Mouse (Mus musculus) layer of hippocampus, adult 2 months (tissue): ENCODE measurements around the gene 2310011J03Rik. TPM values are rescaled to one million over a fixed set of nuclear protein-coding genes. Genes with fewer than 3 reads are reported as not detected.

Experiments used
- DNase-seq, 2 experiments: peaks; one replicate each; pipeline ENCODE4 v3.0.0; 2022; ENCODE audit warnings: low spot score in 2 of 2
- H3K27ac ChIP-seq: fragments of 200-600 bp; 2 replicates; pipeline ENCODE4 v1.8.1; 2022
- H3K4me3 ChIP-seq: fragments of 200-600 bp; 2 replicates; pipeline ENCODE4 v1.8.1; 2022; ENCODE audit warnings: mild to moderate bottlenecking
- CTCF ChIP-seq: fragments of 200-600 bp; conservative IDR thresholded peaks from 2 replicates; pipeline ENCODE4 v1.8.1; 2022; ENCODE audit warnings: antibody characterized with exemption, mild to moderate bottlenecking, moderate library complexity
- total RNA-seq, 2 experiments: library from RNA; stranded (reverse); gene quantifications; 2 replicates each; pipeline ENCODE4 v1.2.3; 2021

Gene 2310011J03Rik
- total RNA-seq, 2 experiments from 2014 or later = 23.5 to 25.7 TPM

GRCm38 (mm10) chr10:80339941-80340750 lies 19.8 kb upstream of the 2310011J03Rik start:
- peak; percentile 94 for TF ChIP-seq CTCF
- H3K4me3 ChIP-seq = no peak overlapping the region
- H3K27ac ChIP-seq = no peak overlapping the region
- DNase-seq = peak; percentile 76 to 90

- DNase-seq = no peak
- no peak for TF ChIP-seq CTCF
- no peak overlapping the region for H3K4me3 ChIP-seq
- H3K27ac ChIP-seq = no peak overlapping the region
These were observed 15.9 kb upstream of the 2310011J03Rik start for GRCm38 (mm10) chr10:80336263-80336662.

- DNase-seq = no peak
- Histone ChIP-seq H3K27ac (no peak overlapping the region), H3K4me3 (no peak overlapping the region)
- TF ChIP-seq CTCF = no peak
These were observed 12.2 kb upstream of the 2310011J03Rik start for GRCm38 (mm10) chr10:80332525-80332989.

GRCm38 (mm10) chr10:80331636-80332524 lies 11.5 kb upstream of the 2310011J03Rik start:
- no peak overlapping the region for H3K27ac ChIP-seq
- H3K4me3 ChIP-seq = no peak overlapping the region
- DNase-seq = no peak
- TF ChIP-seq CTCF = no peak

GRCm38 (mm10) chr10:80330888-80331287 lies 10.6 kb upstream of the 2310011J03Rik start:
- no peak for DNase-seq
- Histone ChIP-seq H3K27ac (no peak overlapping the region), H3K4me3 (no peak overlapping the region)
- TF ChIP-seq CTCF = no peak

GRCm38 (mm10) chr10:80330084-80330483 lies 9.7 kb upstream of the 2310011J03Rik start:
- no peak for DNase-seq
- no peak overlapping the region for H3K27ac ChIP-seq
- H3K4me3 ChIP-seq = peak overlapping the region; percentile 64
- no peak for TF ChIP-seq CTCF

- peak; percentile 89 to 96 for DNase-seq
- TF ChIP-seq CTCF = no peak
- Histone ChIP-seq H3K4me3 (peak within 1 kb of the TSS; percentile 64), H3K27ac (0 out of 2 replicates have a peak within 1 kb of the TSS, but pooled peaks have one; percentile 20)
These were observed 9.1 kb upstream of the 2310011J03Rik start, which contains the start of the genes Pcsk4 and Reep6 for GRCm38 (mm10) chr10:80329273-80330081. Gene Pcsk4, minus strand, starts transcription at chr10:80329498. Gene Reep6, plus strand, starts transcription at chr10:80329953.

- no peak for DNase-seq
- H3K4me3 ChIP-seq = no peak overlapping the region
- TF ChIP-seq CTCF = no peak
- H3K27ac ChIP-seq = no peak overlapping the region
These were observed 4.7 kb upstream of the 2310011J03Rik start for GRCm38 (mm10) chr10:80325045-80325444.

- H3K4me3 ChIP-seq = no peak overlapping the region; the same call in 1 of the 2 replicates
- DNase-seq = no peak
- no peak for TF ChIP-seq CTCF
These were observed 4.0 kb upstream of the 2310011J03Rik start for GRCm38 (mm10) chr10:80324120-80325037.

GRCm38 (mm10) chr10:80323261-80324119 lies 3.2 kb upstream of the 2310011J03Rik start:
- no peak for TF ChIP-seq CTCF
- Histone ChIP-seq H3K27ac (peak overlapping the region; percentile 54; the same call in 1 of the 2 replicates), H3K4me3 (peak overlapping the region; percentile 62)
- DNase-seq = no peak

More at GRCm38 (mm10) chr10:80324120-80325037, 4.0 kb upstream of the 2310011J03Rik start:
- no peak overlapping the region for H3K27ac ChIP-seq
